Mouse (Mus musculus) central nervous system, embryonic 18 days (tissue): ENCODE data around the gene Zp2. TPM values are rescaled to one million over a fixed set of nuclear protein-coding genes. Genes with fewer than 3 reads are reported as not detected.

Experiments used
- polyA plus RNA-seq: library from polyadenylated mRNA; depleted of rRNA; stranded (reverse); fragments of >200 nt; gene quantifications from 2 replicates; pipeline ENCODE4 v1.2.3, GENCODE M21; 2012; rRNA removed

Zp2 gene
- 0.19 and 0.21 TPM in 2 replicates for polyA plus RNA-seq

GRCm38 (mm10) chr7:120145191-120145590, at the start of gene Zp2:
Zp2 (minus strand) TSS chr7:120145291.

GRCm38 (mm10) chr7:120173603-120174244, 28.6 kb upstream of the Zp2 start, which contains the start of gene Anks4b:
Anks4b (plus strand) TSS chr7:120173858.

GRCm38 (mm10) chr7:120102164-120102972, 42.7 kb downstream of the Zp2 start, which contains the start of gene Tmem159:
Tmem159 (plus strand) TSS chr7:120102353.

GRCm38 (mm10) chr7:120095180-120095579, 49.9 kb downstream of the Zp2 start, which contains the start of gene Dnah3:
Dnah3 (minus strand) TSS chr7:120095280.

Other genes starting within 250 kb of the Zp2 start
- gene Lyrm1, start 249.4 kb downstream of the Zp2 start, polyA plus RNA-seq, result 14.1 and 15.1 TPM in 2 replicates
- gene Dcun1d3, start 249.0 kb downstream of the Zp2 start, polyA plus RNA-seq, result 8.5 and 9.4 TPM in 2 replicates
- 0.10 and 0.27 TPM in 2 replicates for gene Dnah3, start 50.0 kb downstream of the Zp2 start, polyA plus RNA-seq
- 7.0 and 7.6 TPM in 2 replicates for gene Tmem159, start 42.9 kb downstream of the Zp2 start, polyA plus RNA-seq
- 0.01 and 0.04 TPM in 2 replicates for gene Anks4b, start 28.6 kb upstream of the Zp2 start, polyA plus RNA-seq
- 66.0 and 84.8 TPM in 2 replicates for gene Crym, start 56.8 kb upstream of the Zp2 start, polyA plus RNA-seq
- not detected in 2 replicates for gene Abca14, start 58.7 kb upstream of the Zp2 start, polyA plus RNA-seq
- gene Abca15, start 183.4 kb upstream of the Zp2 start, polyA plus RNA-seq, result not detected in 2 replicates